Mouse (Mus musculus) small intestine, adult 2 months (tissue): ENCODE results near the gene Msantd1. TPM values are rescaled to one million over a fixed set of nuclear protein-coding genes. Genes with fewer than 3 reads are reported as not detected.
A peak's percentile ranks its signal among the peaks of the same experiment; 100 is the strongest.
"Not testable (repeated sequence)": the region's sequence is repeated elsewhere in the genome, so short reads cannot be mapped to it uniquely, and the experiment has no call there.

Experiments used
- H3K27ac ChIP-seq: fragments of 200-500 bp; 2 replicates; pipeline ENCODE4 v1.5.1; 2012; ENCODE audit warnings: low read depth, low read length, control low read depth, inconsistent platforms; ENCODE audit not compliant: insufficient read depth
- H3K27me3 ChIP-seq: fragments of 200-500 bp; 2 replicates; pipeline ENCODE4 v1.6.1; 2012; ENCODE audit warnings: mild to moderate bottlenecking, moderate library complexity, low read length, inconsistent platforms; ENCODE audit not compliant: control insufficient read depth, insufficient read depth
- H3K36me3 ChIP-seq: fragments of 200-500 bp; 2 replicates; pipeline ENCODE4 v1.6.1; 2012; ENCODE audit warnings: mild to moderate bottlenecking, low read length, control low read depth, inconsistent platforms; ENCODE audit not compliant: control insufficient read depth, insufficient read depth
- H3K4me1 ChIP-seq: fragments of 200-500 bp; 2 replicates; pipeline ENCODE4 v1.6.1; 2012; ENCODE audit warnings: low read length, inconsistent platforms, mixed read lengths; ENCODE audit not compliant: control insufficient read depth, insufficient read depth, insufficient read length
- H3K4me3 ChIP-seq: fragments of 200-500 bp; 2 replicates; pipeline ENCODE4 v1.5.1; 2012; ENCODE audit warnings: low read depth, mild to moderate bottlenecking, control low read depth, inconsistent platforms, low read length, moderate library complexity
- CTCF ChIP-seq: fragments of 200-500 bp; IDR thresholded peaks from 2 replicates; pipeline ENCODE4 v1.5.1; 2012; ENCODE audit warnings: low read depth, mild to moderate bottlenecking, control low read depth, inconsistent platforms, low read length, moderate library complexity, mixed read lengths; ENCODE audit not compliant: insufficient replicate concordance, insufficient read length; ENCODE audit errors: extremely low read depth
- POLR2A ChIP-seq: fragments of 200-500 bp; IDR thresholded peaks from 2 replicates; pipeline ENCODE4 v1.6.1; 2012; ENCODE audit warnings: low read depth, mild to moderate bottlenecking, control low read depth, inconsistent platforms, low read length, moderate library complexity
- WGBS: fragments of 180-500 bp; shearing (Covaris S2); methylation state at CpG from one replicate; pipeline ENCODE4 v1.1.7; 2018; 5-methylcytosine and 5-hydroxymethylcytosine counted together
- polyA plus RNA-seq: library from polyadenylated mRNA; depleted of rRNA; stranded (reverse); fragments of >200 nt; gene quantifications from 2 replicates; pipeline ENCODE4 v1.2.3, GENCODE M21; 2012; rRNA removed

The Msantd1 gene
- 1.6 and 3.1 TPM in 2 replicates for polyA plus RNA-seq

DNA sequence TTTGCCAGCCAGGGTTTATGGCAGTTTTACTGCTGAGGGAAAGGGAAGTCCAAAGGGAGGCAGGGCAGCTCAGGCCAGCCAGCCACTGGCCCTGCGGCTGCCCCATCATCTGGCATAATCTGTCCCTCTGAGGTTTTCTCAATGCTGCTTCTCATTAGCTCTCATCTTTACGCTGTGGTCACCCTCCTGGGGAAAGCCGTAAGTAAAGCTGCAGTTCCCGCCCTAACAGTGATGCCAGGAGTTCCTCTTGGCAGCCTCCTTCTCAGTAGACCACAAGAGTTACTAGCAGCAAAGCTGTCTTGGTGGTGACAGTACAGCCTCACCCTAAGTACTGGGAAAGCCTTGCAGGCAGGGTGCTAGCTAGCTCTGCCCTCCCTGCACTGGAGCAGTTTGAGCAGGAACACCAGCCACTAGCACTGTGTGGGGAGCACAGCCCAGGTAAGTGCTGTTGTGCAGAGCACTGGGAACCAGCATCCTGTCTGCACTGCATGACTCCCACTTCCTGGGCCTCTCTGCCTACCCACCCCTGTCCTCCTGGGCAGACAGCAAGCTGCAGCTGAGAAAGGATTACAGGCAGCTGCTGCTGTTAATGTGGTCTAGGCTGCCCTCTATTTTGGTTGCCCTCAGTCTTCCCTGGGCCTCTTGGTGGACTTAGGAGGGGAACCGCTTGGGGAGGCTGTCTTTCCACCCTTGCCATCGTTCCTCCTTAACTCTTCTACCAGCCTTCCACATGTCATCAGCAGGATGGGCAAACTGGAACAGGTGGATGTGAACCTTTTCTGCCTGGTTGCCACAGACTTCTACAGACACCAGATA is at the start of gene Msantd1:
TSS of gene Msantd1 (plus strand) at position 103 of the 816 bp plus-strand sequence.
- Histone ChIP-seq H3K4me3 (no peak within 1 kb of the TSS), H3K4me1 (peaks cover 9% of the 10 kb centered on the region; the same call in 1 of the 2 replicates), H3K27ac (peak within 1 kb of the TSS; percentile 4), H3K27me3 (no peaks in the 10 kb centered on the region), H3K36me3 (peaks cover 43% of the 10 kb centered on the region)
- TF ChIP-seq CTCF (no peak), POLR2A (no peak)
- WGBS: 55% methylated on average over 6 of the region's 6 CpGs

GRCm38 (mm10) chr5:34865367-34865766 is 42.4 kb upstream of the Msantd1 start:
- Histone ChIP-seq H3K36me3 (peaks cover 44% of the 10 kb centered on the region), H3K4me3 (no peak overlapping the region), H3K27ac (no peak overlapping the region), H3K4me1 (no peaks in the 10 kb centered on the region), H3K27me3 (no peaks in the 10 kb centered on the region)
- no peak for TF ChIP-seq POLR2A
- TF ChIP-seq CTCF: no peak
- WGBS: 92% methylated on average over 5 of the region's 5 CpGs

DNA sequence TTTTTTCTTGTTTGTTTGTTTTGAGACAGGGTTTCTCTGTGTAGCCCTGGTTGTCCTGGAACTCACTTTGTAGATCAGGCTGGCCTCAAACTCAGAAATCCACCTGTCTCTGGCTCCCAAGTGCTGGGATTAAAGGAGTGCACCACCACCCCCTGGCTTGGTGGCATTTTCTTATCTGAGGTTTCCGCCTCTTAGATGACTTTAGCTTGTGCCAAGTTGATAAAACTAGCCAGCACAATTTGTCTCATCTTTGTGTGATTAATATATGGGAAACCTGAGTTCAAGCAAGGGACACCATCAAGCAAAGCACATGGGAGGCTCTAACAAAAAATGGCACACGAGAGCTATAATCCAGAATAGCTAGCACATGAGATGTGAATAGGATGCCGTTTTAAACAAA is 27.5 kb upstream of the Msantd1 start:
- H3K4me1 ChIP-seq: not testable (repeated sequence)
- WGBS: 87% methylated on average over 3 of the region's 3 CpGs
- H3K36me3 ChIP-seq: peaks cover 65% of the 10 kb centered on the region

GRCm38 (mm10) chr5:34881023-34881422 is 26.8 kb upstream of the Msantd1 start:
- Histone ChIP-seq H3K36me3 (peaks cover 62% of the 10 kb centered on the region), H3K4me3 (no peak overlapping the region), H3K27ac (no peak overlapping the region), H3K27me3 (no peaks in the 10 kb centered on the region), H3K4me1 (no peaks in the 10 kb centered on the region)
- TF ChIP-seq CTCF (no peak), POLR2A (no peak)
- WGBS: 94% methylated on average over 3 of the region's 3 CpGs

More for the DNA sequence above, 27.5 kb upstream of the Msantd1 start:
- H3K27ac ChIP-seq, H3K27me3 ChIP-seq, H3K4me3 ChIP-seq: not testable (repeated sequence)

DNA sequence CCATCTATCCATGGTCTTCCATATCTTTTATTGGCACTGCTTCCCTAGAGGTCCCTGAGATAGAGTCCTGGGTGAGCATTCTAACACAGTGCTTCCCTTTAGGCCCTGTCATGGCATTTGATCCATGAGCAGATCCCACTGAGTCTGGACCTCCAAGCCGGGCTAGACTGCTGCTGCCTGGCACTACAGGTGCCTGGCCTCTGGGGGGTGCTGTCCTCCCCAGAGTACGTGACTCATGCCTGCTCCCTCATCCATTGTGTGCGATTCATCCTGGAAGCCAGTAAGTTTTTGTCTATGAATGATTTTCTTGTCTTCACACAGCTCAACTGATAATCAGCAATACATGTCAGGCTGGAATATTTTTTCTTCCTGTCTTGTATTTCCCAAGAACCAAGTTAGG is 22.6 kb upstream of the Msantd1 start:
- peaks cover 58% of the 10 kb centered on the region for H3K36me3 ChIP-seq
- no peak overlapping the region for H3K4me3 ChIP-seq
- H3K4me1 ChIP-seq: no peaks in the 10 kb centered on the region
- H3K27me3 ChIP-seq: no peaks in the 10 kb centered on the region
- 92% methylated on average over 3 of the region's 3 CpGs for WGBS
- TF ChIP-seq CTCF (no peak), POLR2A (no peak)
- no peak overlapping the region for H3K27ac ChIP-seq

DNA sequence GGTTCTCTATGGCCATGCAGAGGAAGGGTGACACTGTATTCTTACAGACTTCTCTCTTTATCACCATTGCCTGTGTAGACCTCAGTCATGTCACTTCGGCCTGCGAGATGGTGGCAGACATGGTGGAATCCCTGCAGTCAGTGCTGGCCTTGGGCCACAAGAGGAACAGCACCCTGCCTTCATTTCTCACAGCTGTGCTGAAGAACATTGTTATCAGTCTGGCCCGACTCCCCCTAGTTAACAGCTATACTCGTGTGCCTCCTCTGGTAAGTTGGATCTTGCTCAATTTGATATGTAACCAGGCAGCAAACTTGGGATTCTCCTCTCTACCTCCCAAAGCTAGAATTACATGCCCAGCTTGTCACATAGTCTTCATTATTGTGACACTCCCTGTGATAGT is 18.6 kb upstream of the Msantd1 start:
- Histone ChIP-seq H3K4me3 (no peak overlapping the region), H3K4me1 (no peaks in the 10 kb centered on the region), H3K27ac (no peak overlapping the region), H3K36me3 (peaks cover 51% of the 10 kb centered on the region), H3K27me3 (no peaks in the 10 kb centered on the region)
- WGBS: 75% methylated on average over 4 of the region's 4 CpGs
- TF ChIP-seq POLR2A: no peak
- no peak for TF ChIP-seq CTCF

DNA sequence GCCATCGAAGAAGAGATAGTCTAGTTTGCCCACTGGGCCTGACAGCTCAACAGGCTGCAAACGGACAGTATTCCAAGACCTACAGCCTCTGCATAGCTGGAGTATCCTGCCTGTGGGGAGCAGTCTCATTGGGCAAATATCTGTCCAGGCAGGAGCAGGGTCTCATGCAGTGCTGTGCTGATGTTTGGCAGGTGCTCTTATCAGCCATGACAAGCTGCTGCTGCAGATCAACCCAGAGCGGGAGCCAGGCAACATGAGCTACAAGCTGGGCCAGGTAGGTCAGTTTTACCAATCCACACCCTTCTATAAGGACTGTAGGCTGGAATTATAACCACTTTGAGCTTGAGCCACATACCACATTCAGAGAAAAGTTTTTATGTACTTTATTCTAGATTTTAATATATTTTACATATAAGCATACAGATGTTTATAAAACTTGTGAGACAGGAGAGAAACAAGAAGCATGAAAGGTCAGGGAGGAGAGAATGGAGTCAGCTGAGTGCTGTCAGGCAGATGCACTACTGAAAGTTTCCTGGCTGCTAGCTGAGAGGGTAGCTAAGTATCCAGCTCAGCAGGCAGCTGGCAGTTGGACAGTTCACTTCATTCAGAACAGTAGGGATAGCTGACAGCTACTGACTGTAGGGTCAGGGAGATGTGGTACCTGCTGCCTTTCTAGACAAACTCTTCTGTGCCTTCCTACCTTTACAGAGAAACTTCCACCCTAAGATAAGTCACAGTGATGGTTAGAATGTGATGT is 10.9 kb upstream of the Msantd1 start:
- Histone ChIP-seq H3K4me1 (no peaks in the 10 kb centered on the region), H3K27me3 (no peaks in the 10 kb centered on the region), H3K4me3 (no peak overlapping the region), H3K27ac (no peak overlapping the region), H3K36me3 (peaks cover 52% of the 10 kb centered on the region)
- TF ChIP-seq POLR2A: no peak
- no peak for TF ChIP-seq CTCF
- 88% methylated on average over 3 of the region's 3 CpGs for WGBS
